Mouse (Mus musculus): ENCODE data around the gene Eif4ebp2. TPM values are rescaled to one million over a fixed set of nuclear protein-coding genes. Genes with fewer than 3 reads are reported as not detected.

Eif4ebp2 gene
- polyA plus RNA-seq, 2 experiments: 23.1 to 24.3 TPM

- no peak for TF ChIP-seq EP300 (IDR thresholded peaks at IDR 0.05; ENCODE audit: low read depth)
- TF ChIP-seq CTCF (IDR thresholded peaks at IDR 0.05; ENCODE audit: low read depth): no peak
- ATAC-seq (ENCODE audit: insufficient read depth): no peak
- peaks cover 32% of the 10 kb centered on the region for H3K27me3 ChIP-seq (ENCODE audit: control insufficient read depth, insufficient read depth, low read length)
- H3K4me2 ChIP-seq (ENCODE audit: low read depth): no peak overlapping the region
- DNase-seq (ENCODE audit: low read depth in 3 of 3, low spot score in 3 of 3): no peak
- WGBS (ENCODE audit: insufficient replicate concordance): 52% methylated on average over 12 of the region's 12 CpGs
- H3K9me3 ChIP-seq (ENCODE audit: control insufficient read depth, low read length): no peaks in the 10 kb centered on the region
- no peak overlapping the region for H3K9ac ChIP-seq (replicated peaks)
- no peak overlapping the region for H3K27ac ChIP-seq
- no peaks in the 10 kb centered on the region for H3K36me3 ChIP-seq (replicated peaks; ENCODE audit: control insufficient read depth, insufficient read depth, low read depth)
- peaks cover 0 to 17% of the 10 kb centered on the region in 2 experiments; a peak in 2 of 4 replicates for H3K4me1 ChIP-seq (replicated peaks; ENCODE audit: control insufficient read depth in 2 of 2, insufficient read depth in 2 of 2, low read length in 1 of 2)
- no peak overlapping the region for H3K4me3 ChIP-seq (ENCODE audit: insufficient read depth in 1 of 2, low read depth in 2 of 2, low read length in 2 of 2)
Observed at GRCm38 (mm10) chr10:61422861-61423260, 29.6 kb downstream of the Eif4ebp2 start.

GRCm38 (mm10) chr10:61420011-61420410, 32.5 kb downstream of the Eif4ebp2 start:
- no peaks in the 10 kb centered on the region for H3K9me3 ChIP-seq (ENCODE audit: control insufficient read depth, low read length)
- TF ChIP-seq EP300 (IDR thresholded peaks at IDR 0.05; ENCODE audit: low read depth): no peak
- no peak for TF ChIP-seq CTCF (IDR thresholded peaks at IDR 0.05; ENCODE audit: low read depth)
- H3K4me1 ChIP-seq (replicated peaks; ENCODE audit: control insufficient read depth in 2 of 2, insufficient read depth in 2 of 2, low read length in 1 of 2): peaks cover 7 to 17% of the 10 kb centered on the region in 2 experiments
- 44% methylated on average over 4 of the region's 4 CpGs for WGBS (ENCODE audit: insufficient replicate concordance)
- no peak for DNase-seq (ENCODE audit: low read depth in 3 of 3, low spot score in 3 of 3)
- H3K27ac ChIP-seq: no peak overlapping the region
- no peak overlapping the region for H3K9ac ChIP-seq (replicated peaks)
- no peak overlapping the region for H3K4me2 ChIP-seq (ENCODE audit: low read depth)
- ATAC-seq (ENCODE audit: insufficient read depth): no peak
- no peaks in the 10 kb centered on the region for H3K36me3 ChIP-seq (replicated peaks; ENCODE audit: control insufficient read depth, insufficient read depth, low read depth)
- H3K27me3 ChIP-seq (ENCODE audit: control insufficient read depth, insufficient read depth, low read length): peaks cover 42% of the 10 kb centered on the region
- H3K4me3 ChIP-seq (ENCODE audit: insufficient read depth in 1 of 2, low read depth in 2 of 2, low read length in 2 of 2): no peak overlapping the region

GRCm38 (mm10) chr10:61419146-61419545, 33.3 kb downstream of the Eif4ebp2 start:
- DNase-seq (ENCODE audit: low read depth in 3 of 3, low spot score in 3 of 3) (no peak), ATAC-seq (ENCODE audit: insufficient read depth) (no peak)
- peaks cover 42% of the 10 kb centered on the region for H3K27me3 ChIP-seq (ENCODE audit: control insufficient read depth, insufficient read depth, low read length)
- H3K36me3 ChIP-seq (replicated peaks; ENCODE audit: control insufficient read depth, insufficient read depth, low read depth): no peaks in the 10 kb centered on the region
- H3K9me3 ChIP-seq (ENCODE audit: control insufficient read depth, low read length): no peaks in the 10 kb centered on the region
- H3K4me1 ChIP-seq (replicated peaks; ENCODE audit: control insufficient read depth in 2 of 2, insufficient read depth in 2 of 2, low read length in 1 of 2): peaks cover 11 to 18% of the 10 kb centered on the region in 2 experiments
- no peak overlapping the region for H3K27ac ChIP-seq
- no peak overlapping the region for H3K4me3 ChIP-seq (ENCODE audit: insufficient read depth in 1 of 2, low read depth in 2 of 2, low read length in 2 of 2)
- 12% methylated on average over 23 of the region's 24 CpGs for WGBS (ENCODE audit: insufficient replicate concordance)
- TF ChIP-seq CTCF (IDR thresholded peaks at IDR 0.05; ENCODE audit: low read depth) (no peak), EP300 (IDR thresholded peaks at IDR 0.05; ENCODE audit: low read depth) (no peak)
- H3K4me2 ChIP-seq (ENCODE audit: low read depth): peak overlapping the region; percentile 71
- no peak overlapping the region for H3K9ac ChIP-seq (replicated peaks)

GRCm38 (mm10) chr10:61418131-61418900, 34.1 kb downstream of the Eif4ebp2 start:
- Histone ChIP-seq H3K9ac (replicated peaks) (peak overlapping the region; percentile 24), H3K36me3 (replicated peaks; ENCODE audit: control insufficient read depth, insufficient read depth, low read depth) (no peaks in the 10 kb centered on the region), H3K27ac (no peak overlapping the region), H3K4me3 (ENCODE audit: insufficient read depth in 1 of 2, low read depth in 2 of 2, low read length in 2 of 2) (peak overlapping the region; percentile 12 to 48), H3K27me3 (ENCODE audit: control insufficient read depth, insufficient read depth, low read length) (peaks cover 42% of the 10 kb centered on the region), H3K9me3 (ENCODE audit: control insufficient read depth, low read length) (no peaks in the 10 kb centered on the region), H3K4me2 (ENCODE audit: low read depth) (peak overlapping the region; percentile 71), H3K4me1 (replicated peaks; ENCODE audit: control insufficient read depth in 2 of 2, insufficient read depth in 2 of 2, low read length in 1 of 2) (peaks cover 19 to 25% of the 10 kb centered on the region in 2 experiments)
- TF ChIP-seq CTCF (IDR thresholded peaks at IDR 0.05; ENCODE audit: low read depth) (no peak), EP300 (IDR thresholded peaks at IDR 0.05; ENCODE audit: low read depth) (no peak)
- ATAC-seq (ENCODE audit: insufficient read depth) (no peak), DNase-seq (ENCODE audit: low read depth in 3 of 3, low spot score in 3 of 3) (no peak)
- 1% methylated on average over 50 of the region's 50 CpGs for WGBS (ENCODE audit: insufficient replicate concordance)

GRCm38 (mm10) chr10:61417672-61418071, 34.8 kb downstream of the Eif4ebp2 start, which contains the start of gene Nodal:
Nodal (plus strand) TSS chr10:61417972.
- Histone ChIP-seq H3K4me3 (ENCODE audit: insufficient read depth in 1 of 2, low read depth in 2 of 2, low read length in 2 of 2) (peak within 1 kb of the TSS; percentile 12 to 48), H3K4me1 (replicated peaks; ENCODE audit: control insufficient read depth in 2 of 2, insufficient read depth in 2 of 2, low read length in 1 of 2) (peaks cover 22 to 31% of the 10 kb centered on the region in 2 experiments), H3K9me3 (ENCODE audit: control insufficient read depth, low read length) (no peaks in the 10 kb centered on the region), H3K36me3 (replicated peaks; ENCODE audit: control insufficient read depth, insufficient read depth, low read depth) (no peaks in the 10 kb centered on the region), H3K4me2 (ENCODE audit: low read depth) (peak within 1 kb of the TSS; percentile 71), H3K9ac (replicated peaks) (peak within 1 kb of the TSS; percentile 24), H3K27me3 (ENCODE audit: control insufficient read depth, insufficient read depth, low read length) (peaks cover 42% of the 10 kb centered on the region), H3K27ac (no peak within 1 kb of the TSS)
- DNase-seq (ENCODE audit: low read depth in 3 of 3, low spot score in 3 of 3): no peak
- WGBS (ENCODE audit: insufficient replicate concordance): 28% methylated on average over 10 of the region's 10 CpGs
- ATAC-seq (ENCODE audit: insufficient read depth): no peak
- TF ChIP-seq CTCF (IDR thresholded peaks at IDR 0.05; ENCODE audit: low read depth): 0 out of 2 replicates have a peak, but pooled peaks have one; percentile 21
- no peak for TF ChIP-seq EP300 (IDR thresholded peaks at IDR 0.05; ENCODE audit: low read depth)
